ENCODE assay signal across 17 mouse cellular contexts in the genomic region with DNA sequence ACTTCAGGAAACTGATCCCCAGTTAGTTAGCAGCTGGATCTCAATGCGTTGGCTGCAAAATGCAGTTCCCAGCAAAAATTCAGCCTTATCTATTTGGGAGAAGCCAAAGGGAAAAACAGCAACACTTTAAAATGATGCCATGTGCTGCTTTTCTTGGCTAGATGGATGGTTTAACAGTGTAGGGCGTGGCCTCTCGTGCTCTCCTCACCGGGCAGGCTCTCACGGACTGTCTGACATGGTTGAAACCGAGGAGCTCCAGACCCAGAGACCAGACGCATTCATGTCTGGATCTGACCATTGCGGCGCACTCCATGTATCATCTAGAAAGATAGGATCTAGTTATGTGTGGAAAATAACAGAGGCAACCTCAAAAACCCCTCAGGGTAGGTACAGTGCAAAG.
"Had no signal": no experiment of that assay in that cellular context is flagged by ENCODE, and none has a peak within 500 bp of the region (broad histone marks: within the 10 kb centered on the region; RNA-seq: fewer than 3 reads in every experiment).

No protein-coding gene starts in this region.

- H3K4me3 ChIP-seq: liver, embryonic 13.5 days; liver, embryonic 15.5 days; megakaryocyte, embryonic 14.5 days; midbrain, embryonic 13.5 days; midbrain, embryonic 15.5 days; neural tube, embryonic 12.5 days; stomach, embryonic 15.5 days had no signal

- H3K4me1 ChIP-seq: liver, embryonic 13.5 days; liver, embryonic 15.5 days; midbrain, embryonic 13.5 days; stomach, embryonic 15.5 days had no signal

- H3K36me3 ChIP-seq: liver, embryonic 13.5 days; liver, embryonic 15.5 days; midbrain, embryonic 13.5 days; midbrain, embryonic 15.5 days; neural tube, embryonic 12.5 days; stomach, embryonic 15.5 days had no signal

- H3K27ac ChIP-seq: liver, embryonic 13.5 days; liver, embryonic 15.5 days; macrophage; midbrain, embryonic 13.5 days; midbrain, embryonic 15.5 days; neural tube, embryonic 12.5 days; stomach, embryonic 15.5 days; stomach, postnatal 0 days had no signal

- H3K9me3 ChIP-seq: liver, embryonic 13.5 days; liver, embryonic 15.5 days; megakaryocyte, embryonic 14.5 days; midbrain, embryonic 13.5 days; midbrain, embryonic 15.5 days; neural tube, embryonic 12.5 days; stomach, embryonic 15.5 days had no signal

- ATAC-seq: liver, postnatal 0 days; midbrain, embryonic 13.5 days; midbrain, embryonic 15.5 days had no signal

- H3K27me3 ChIP-seq: liver, embryonic 13.5 days; liver, embryonic 15.5 days; midbrain, embryonic 13.5 days; midbrain, embryonic 15.5 days; neural tube, embryonic 12.5 days; stomach, embryonic 15.5 days had no signal

- DNase-seq: liver, embryonic 13.5 days; liver, postnatal 0 days; lung, adult 2 months; lung, postnatal 36 days; right cerebral cortex, postnatal 14 days; thymus, adult 2 months; thymus, postnatal 25 days; thymus, postnatal 4 days had no signal

- H3K4me2 ChIP-seq: liver, embryonic 13.5 days; liver, embryonic 15.5 days; midbrain, embryonic 11.5 days; midbrain, embryonic 13.5 days; midbrain, embryonic 15.5 days; neural tube, embryonic 12.5 days; stomach, embryonic 15.5 days had no signal

- H3K9ac ChIP-seq: liver, embryonic 13.5 days; liver, embryonic 15.5 days; liver, postnatal 0 days; midbrain, embryonic 13.5 days; midbrain, embryonic 15.5 days; neural tube, embryonic 12.5 days; stomach, embryonic 15.5 days had no signal
